Mouse (Mus musculus) cerebellum, adult 8-10 months (tissue): ENCODE measurements around the gene Ssbp3.
A peak's percentile ranks its signal among the peaks of the same experiment; 100 is the strongest.

Source experiments
- DNase-seq: peaks from one replicate; pipeline ENCODE4 v3.0.0; 2022

The Ssbp3 gene

GRCm38 (mm10) chr4:106936741-106937140, 26.2 kb downstream of the Ssbp3 start:
- no peak for DNase-seq

GRCm38 (mm10) chr4:106938506-106939222, 28.2 kb downstream of the Ssbp3 start:
- DNase-seq, result no peak

- peak; percentile 76 for DNase-seq
Observed at GRCm38 (mm10) chr4:106939223-106939918, 28.9 kb downstream of the Ssbp3 start.

GRCm38 (mm10) chr4:106939919-106940227, 29.4 kb downstream of the Ssbp3 start:
- no peak for DNase-seq

GRCm38 (mm10) chr4:106940945-106941344, 30.4 kb downstream of the Ssbp3 start:
- DNase-seq, result no peak

- DNase-seq, result no peak
Observed at GRCm38 (mm10) chr4:106941475-106941874, 31.0 kb downstream of the Ssbp3 start.

- no peak for DNase-seq
Observed at GRCm38 (mm10) chr4:106942491-106942890, 32.0 kb downstream of the Ssbp3 start.

GRCm38 (mm10) chr4:106943627-106944026, 33.1 kb downstream of the Ssbp3 start:
- DNase-seq, result no peak

- DNase-seq, result no peak
Observed at GRCm38 (mm10) chr4:106944898-106945297, 34.4 kb downstream of the Ssbp3 start.

GRCm38 (mm10) chr4:106947741-106948140, 37.2 kb downstream of the Ssbp3 start:
- DNase-seq, result no peak

GRCm38 (mm10) chr4:106948546-106948945, 38.0 kb downstream of the Ssbp3 start:
- DNase-seq, result no peak

- DNase-seq, result no peak
Observed at GRCm38 (mm10) chr4:106949200-106949599, 38.7 kb downstream of the Ssbp3 start.

- no peak for DNase-seq
Observed at GRCm38 (mm10) chr4:106950801-106951200, 40.3 kb downstream of the Ssbp3 start.

- no peak for DNase-seq
Observed at GRCm38 (mm10) chr4:106951455-106951854, 41.0 kb downstream of the Ssbp3 start.

GRCm38 (mm10) chr4:106953221-106953620, 42.7 kb downstream of the Ssbp3 start:
- no peak for DNase-seq

GRCm38 (mm10) chr4:106953760-106954159, 43.3 kb downstream of the Ssbp3 start:
- DNase-seq, result peak; percentile 78

GRCm38 (mm10) chr4:106955729-106956712, 45.5 kb downstream of the Ssbp3 start:
- DNase-seq, result peak; percentile 64

GRCm38 (mm10) chr4:106958117-106958516, 47.6 kb downstream of the Ssbp3 start:
- no peak for DNase-seq

- no peak for DNase-seq
Observed at GRCm38 (mm10) chr4:106958561-106958960, 48.1 kb downstream of the Ssbp3 start.

- DNase-seq, result no peak
Observed at GRCm38 (mm10) chr4:106959506-106960302, 49.2 kb downstream of the Ssbp3 start.

GRCm38 (mm10) chr4:106960476-106960875, 50.0 kb downstream of the Ssbp3 start:
- DNase-seq, result no peak

- no peak for DNase-seq
Observed at GRCm38 (mm10) chr4:106961321-106961720, 50.8 kb downstream of the Ssbp3 start.

GRCm38 (mm10) chr4:106964356-106964755, 53.9 kb downstream of the Ssbp3 start:
- no peak for DNase-seq
